Mouse (Mus musculus) heart, adult 2 months (tissue): ENCODE results near the gene Rif1.

Experiments
- CTCF ChIP-seq: fragments of 200-600 bp; IDR thresholded peaks from 2 replicates; pipeline ENCODE4 v1.8.1; 2022; ENCODE audit warnings: antibody characterized with exemption, mild to moderate bottlenecking, moderate library complexity
- EP300 ChIP-seq: fragments of 200-500 bp; IDR thresholded peaks from 2 replicates; pipeline ENCODE4 v1.6.1; 2011; ENCODE audit warnings: low read depth, low read length, control low read depth; ENCODE audit not compliant: insufficient read depth
- POLR2A ChIP-seq: fragments of 200-500 bp; IDR thresholded peaks from 2 replicates; pipeline ENCODE4 v1.6.1; 2011; ENCODE audit warnings: mild to moderate bottlenecking, low read depth, low read length, control low read depth; ENCODE audit not compliant: insufficient read depth

DNA sequence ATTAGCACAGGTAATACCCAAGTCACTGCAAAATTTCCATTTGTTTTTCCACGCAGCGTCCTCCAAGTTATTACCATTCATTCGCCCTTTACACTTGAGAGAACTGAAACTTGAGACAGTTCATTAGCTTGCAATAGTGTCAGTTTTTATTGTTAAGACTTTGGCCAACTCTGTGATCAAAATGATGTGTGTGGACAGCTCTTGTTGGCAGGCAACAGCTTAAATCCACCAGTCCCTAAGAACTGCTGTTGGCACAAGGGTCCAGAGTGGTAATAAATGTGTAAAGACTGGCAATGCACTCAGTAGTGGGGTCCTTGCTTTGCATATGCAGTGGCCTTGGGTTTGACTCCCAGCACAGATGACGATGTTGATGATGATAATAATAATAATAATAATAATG lies 20.3 kb upstream of the Rif1 start:
- no peak for TF ChIP-seq CTCF
- TF ChIP-seq POLR2A, result no peak
- TF ChIP-seq EP300, result no peak
